Mouse (Mus musculus): ENCODE data around the gene Gng12.

DNA sequence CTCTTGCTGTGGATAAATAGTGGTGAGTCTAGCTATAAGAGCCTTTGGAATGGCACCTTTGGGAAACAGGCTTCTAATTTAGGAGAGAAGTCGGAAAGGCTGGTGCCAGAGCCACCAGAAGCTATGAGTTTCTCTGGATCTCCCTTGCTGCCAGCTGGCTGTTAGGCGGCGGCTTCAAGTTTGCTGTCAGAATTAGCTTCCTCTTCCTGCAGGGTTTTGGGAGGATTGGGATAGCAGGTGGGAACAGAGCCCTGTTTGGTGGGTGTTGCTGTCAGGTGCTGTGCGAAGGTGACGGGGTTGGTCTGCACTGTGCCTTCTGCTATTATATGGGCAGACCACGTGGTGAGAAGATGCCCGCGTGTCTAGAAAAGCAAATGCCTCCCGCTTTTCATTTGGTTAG is 7.0 kb downstream of the Gng12 start:
- TF ChIP-seq POLR2A (IDR thresholded peaks at IDR 0.05; ENCODE audit: borderline replicate concordance, low read depth, low read length) (no peak), CTCF (IDR thresholded peaks at IDR 0.05; ENCODE audit: low read depth, low read length) (no peak)

Data from bone marrow macrophage, adult 2 months (primary cell).